Mouse (Mus musculus) urinary bladder, postnatal 14 days (tissue): ENCODE data around the gene Insc.

ENCODE experiments used
- DNase-seq: peaks from one replicate; pipeline ENCODE4 v3.0.0; 2021; ENCODE audit warnings: low spot score

Insc gene

DNA sequence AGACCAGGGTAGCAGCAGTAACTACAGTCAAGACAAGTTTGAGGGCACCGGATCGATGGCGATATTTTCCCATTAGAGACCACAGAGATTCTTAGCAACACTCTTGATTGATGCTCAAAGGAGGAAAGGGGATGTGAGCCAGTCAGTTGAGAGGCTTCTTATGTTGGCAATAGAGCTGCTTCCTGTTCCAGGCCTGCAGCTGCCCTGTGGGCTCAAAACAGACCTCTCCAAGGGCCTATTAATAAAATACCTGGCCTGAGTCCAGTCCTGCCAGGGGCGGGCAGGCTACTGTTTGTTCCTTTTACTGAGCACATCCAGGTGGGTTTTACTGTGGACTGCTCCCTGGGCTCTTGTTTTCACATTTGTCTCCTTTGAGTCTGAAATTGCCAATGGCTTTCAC is 83.9 kb downstream of the Insc start:
- DNase-seq = no peak

GRCm38 (mm10) chr7:114832257-114832940 is 88.9 kb downstream of the Insc start:
- DNase-seq = no peak

DNA sequence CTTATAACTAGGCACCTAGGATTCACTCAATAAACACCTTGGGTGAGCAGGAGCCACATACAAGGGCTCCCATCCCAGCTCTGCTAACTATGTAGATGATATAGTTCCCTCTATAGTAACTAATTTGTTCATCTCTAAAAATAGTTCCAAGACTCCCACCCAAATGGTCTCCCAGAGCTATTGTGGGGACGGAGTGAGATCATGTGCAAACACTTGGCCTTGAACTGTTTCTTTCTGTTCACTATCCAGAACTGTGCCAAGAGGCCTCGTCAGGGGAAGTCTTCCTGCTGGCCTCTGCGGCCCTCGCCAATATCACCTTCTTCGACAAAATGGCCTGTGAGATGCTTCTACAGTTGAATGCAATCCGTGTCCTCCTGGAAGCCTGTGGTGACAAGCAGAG is 91.0 kb downstream of the Insc start:
- DNase-seq = no peak

- no peak for DNase-seq
Measured at GRCm38 (mm10) chr7:114837268-114837667, 93.8 kb downstream of the Insc start.

DNA sequence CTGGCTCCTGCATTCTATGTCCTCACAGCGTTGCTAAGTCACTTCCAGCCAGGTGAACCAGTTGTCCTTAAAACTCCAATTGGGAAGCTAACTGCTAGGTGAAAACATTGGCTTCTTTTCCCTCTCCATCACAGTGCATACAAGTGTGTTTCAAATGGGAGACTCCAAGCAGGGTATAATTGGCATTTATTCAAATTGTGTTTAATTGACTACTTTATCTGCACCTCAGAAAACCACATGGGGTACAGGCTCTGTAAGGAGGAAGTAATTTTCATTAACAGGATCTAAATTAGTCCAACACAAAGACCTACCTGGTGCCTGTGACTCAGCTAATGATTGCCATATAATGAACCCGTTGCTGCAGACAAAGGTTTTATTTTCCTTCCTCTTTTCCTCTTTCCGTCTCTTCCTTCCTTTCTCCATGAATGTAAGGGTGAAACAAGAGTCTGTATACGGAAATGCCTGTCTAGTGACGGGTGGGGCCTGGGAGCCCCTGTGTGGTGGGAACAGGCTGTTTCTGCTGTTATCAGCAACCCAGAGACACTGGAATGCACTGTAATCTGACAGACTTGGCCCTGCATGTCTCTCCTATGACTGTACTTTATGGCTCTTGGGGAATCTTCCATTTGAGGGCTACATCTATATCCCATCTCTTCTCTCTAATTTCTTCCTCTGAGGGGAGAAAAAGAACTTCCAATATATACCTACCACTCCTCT is 96.7 kb downstream of the Insc start:
- no peak for DNase-seq

DNA sequence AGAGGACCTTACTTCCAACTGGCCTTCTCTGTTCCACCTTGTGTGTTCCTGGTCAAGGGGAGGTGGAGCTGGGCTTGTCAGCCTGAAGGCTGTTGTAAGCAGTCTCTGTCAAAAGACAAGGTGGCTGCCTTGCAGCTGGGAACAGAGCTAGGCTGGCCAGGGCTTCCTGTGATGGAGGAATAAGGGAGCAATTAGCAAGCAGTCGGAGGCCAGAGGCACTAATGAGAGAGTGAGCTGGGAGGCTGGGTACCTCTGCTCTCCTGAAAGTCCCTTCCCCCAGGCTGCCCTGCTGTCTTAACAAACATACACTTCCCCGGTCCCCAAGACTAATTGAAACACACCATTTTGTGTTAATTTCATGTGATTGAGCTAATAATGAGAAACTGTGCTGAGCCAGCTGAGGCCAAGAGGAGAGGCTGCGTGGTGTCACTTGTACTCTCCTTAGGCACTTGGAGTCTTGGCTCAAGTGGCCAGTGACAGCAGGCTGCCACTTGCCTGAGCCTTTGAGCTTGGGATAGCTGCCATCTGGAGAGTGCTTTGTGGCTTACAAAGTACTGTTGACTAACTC is 99.2 kb downstream of the Insc start:
- no peak for DNase-seq

GRCm38 (mm10) chr7:114847179-114847578 is 103.7 kb downstream of the Insc start:
- DNase-seq = peak; percentile 12

DNA sequence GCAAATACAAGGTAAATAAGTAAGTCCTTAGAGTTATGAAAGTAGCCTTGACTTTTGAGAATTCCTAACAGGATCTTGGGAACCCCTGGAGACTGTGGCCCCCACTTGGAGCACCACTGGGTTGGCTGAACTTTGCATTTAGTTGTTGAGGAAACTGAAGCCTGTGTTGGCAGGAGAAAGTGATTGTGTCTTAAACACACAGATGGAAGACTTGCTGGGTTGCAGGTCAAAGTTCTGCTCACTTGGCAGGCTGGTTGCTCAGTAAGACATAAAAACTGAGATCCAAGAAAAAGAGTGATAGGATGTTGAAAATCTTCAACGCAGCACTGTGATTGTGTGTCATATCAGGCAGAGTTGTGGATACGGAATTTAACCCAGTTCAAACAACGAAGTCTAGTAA is 108.9 kb downstream of the Insc start:
- no peak for DNase-seq

GRCm38 (mm10) chr7:114854169-114854568 is 110.7 kb downstream of the Insc start:
- no peak for DNase-seq

- DNase-seq = no peak
Measured at GRCm38 (mm10) chr7:114860858-114861523, 117.5 kb downstream of the Insc start.

DNA sequence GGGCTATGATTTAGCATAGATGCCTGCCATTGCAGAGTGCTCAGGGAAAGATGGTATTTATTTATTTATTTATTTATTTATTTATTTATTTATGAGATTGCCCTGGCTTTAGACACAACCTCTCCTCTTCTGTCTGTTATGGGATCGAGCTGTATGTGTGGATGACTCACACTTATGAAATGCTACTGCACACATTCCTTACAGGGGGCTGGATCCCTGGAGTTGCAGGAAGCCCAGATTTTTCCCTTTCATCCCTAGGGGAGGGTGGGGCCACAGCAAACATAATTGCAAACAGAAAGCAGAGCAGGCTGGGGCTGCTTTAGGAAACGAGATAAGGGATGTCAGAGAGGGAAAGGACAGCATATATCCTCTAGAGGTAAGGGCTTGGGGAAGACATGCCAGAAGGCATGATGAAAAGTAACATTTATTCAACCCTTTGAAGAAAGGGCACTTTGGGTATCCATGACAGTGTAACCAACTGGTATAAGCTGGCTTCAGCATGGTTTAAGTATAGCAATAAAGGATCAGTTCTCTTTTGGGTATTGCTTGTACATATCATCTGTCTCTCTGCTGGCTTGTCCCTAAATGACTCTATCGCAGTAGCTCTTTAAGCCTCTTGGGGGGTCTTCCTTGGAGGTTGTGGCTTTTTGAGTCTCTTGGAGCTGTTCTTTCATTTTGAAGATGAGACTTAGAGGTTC is 130.0 kb downstream of the Insc start:
- DNase-seq = no peak

DNA sequence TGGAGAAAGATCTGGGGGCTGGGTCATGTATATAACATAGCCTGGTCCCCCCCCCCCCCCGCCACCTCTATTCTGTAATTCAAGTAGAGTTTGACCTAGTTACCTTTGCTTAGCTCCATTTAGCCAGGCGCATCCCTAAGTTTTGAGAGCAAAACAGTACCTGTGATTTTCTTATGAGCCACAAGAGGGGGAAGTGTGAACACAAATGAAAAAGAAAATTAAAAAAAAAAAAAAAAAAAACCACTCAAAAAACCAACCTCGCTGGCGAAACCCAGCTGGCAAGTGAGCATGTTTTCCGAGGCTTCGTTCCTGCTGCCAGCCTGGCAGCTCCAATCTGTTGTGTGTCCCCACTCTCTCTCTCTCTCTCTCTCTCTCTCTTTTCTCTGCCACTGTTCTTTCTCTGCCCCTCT is 130.5 kb downstream of the Insc start:
- peak; percentile 9 for DNase-seq

DNA sequence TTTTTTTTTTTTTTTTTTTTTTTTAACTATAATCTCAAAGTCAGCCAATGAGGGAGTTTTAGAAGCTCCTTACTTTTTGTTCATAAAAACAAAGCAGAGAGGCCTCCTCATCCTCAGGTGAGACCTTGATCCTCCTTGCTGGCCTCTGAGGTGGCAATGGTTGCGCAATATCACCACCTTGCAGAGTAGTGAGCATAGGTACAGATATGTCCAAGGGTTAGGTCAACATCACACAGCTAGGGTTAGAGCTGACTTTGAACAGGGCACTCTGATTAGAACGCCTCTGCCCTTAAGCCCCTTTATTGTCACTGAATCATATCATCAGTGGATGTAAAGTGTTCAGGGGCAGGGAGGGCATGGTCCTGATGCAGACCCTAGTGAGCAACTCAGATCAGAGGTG is 131.1 kb downstream of the Insc start:
- DNase-seq = no peak

GRCm38 (mm10) chr7:114883602-114884001 is 140.1 kb downstream of the Insc start:
- no peak for DNase-seq

- no peak for DNase-seq
Measured at GRCm38 (mm10) chr7:114886933-114887332, 143.4 kb downstream of the Insc start.

DNA sequence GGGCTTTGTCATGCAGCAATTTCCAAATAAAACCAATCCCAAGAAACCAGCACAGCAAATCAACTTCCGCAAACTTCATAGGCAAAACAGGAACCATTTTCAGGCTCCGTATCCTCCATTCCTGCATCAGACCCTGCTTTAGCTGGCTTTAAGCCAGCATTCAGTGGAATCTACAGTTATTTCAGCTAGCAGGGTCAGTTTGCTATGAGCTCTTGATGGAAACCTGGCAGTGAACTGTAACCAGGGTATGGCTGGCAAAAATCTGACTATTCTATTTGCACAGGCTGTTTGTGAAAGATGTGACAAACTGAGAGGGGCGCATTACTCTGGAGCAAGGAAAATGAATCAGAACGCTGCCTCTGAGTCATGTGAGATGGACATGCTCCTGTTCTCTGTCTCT is 146.7 kb downstream of the Insc start:
- DNase-seq = no peak

GRCm38 (mm10) chr7:114892618-114893257 is 149.2 kb downstream of the Insc start:
- DNase-seq = no peak

GRCm38 (mm10) chr7:114893889-114894288 is 150.4 kb downstream of the Insc start:
- DNase-seq = no peak

- no peak for DNase-seq
Measured at GRCm38 (mm10) chr7:114896966-114897697, 153.6 kb downstream of the Insc start.
